Mouse (Mus musculus) kidney, adult 2 months (tissue): Measurements from ENCODE around the gene Csrnp1. TPM values are rescaled to one million over a fixed set of nuclear protein-coding genes. Genes with fewer than 3 reads are reported as not detected.
"Not testable (repeated sequence)": the region's sequence is repeated elsewhere in the genome, so short reads cannot be mapped to it uniquely, and the experiment has no call there.

Experiments used
- DNase-seq: peaks from one replicate; pipeline ENCODE4 v3.0.0; 2021
- H3K27ac ChIP-seq: fragments of 200-500 bp; 2 replicates; pipeline ENCODE4 v1.5.1; 2012; ENCODE audit warnings: low read depth, low read length, control low read depth, inconsistent platforms; ENCODE audit not compliant: insufficient read depth
- H3K27me3 ChIP-seq: fragments of 200-500 bp; replicated peaks from 2 replicates; pipeline ENCODE4 v1.6.1; 2012; ENCODE audit warnings: mild to moderate bottlenecking, moderate library complexity, low read length, inconsistent platforms; ENCODE audit not compliant: control insufficient read depth, insufficient read depth
- H3K36me3 ChIP-seq: fragments of 200-500 bp; 2 replicates; pipeline ENCODE4 v1.6.1; 2012; ENCODE audit warnings: mild to moderate bottlenecking, moderate library complexity, low read length, inconsistent platforms; ENCODE audit not compliant: control insufficient read depth, insufficient read depth
- H3K4me1 ChIP-seq: fragments of 200-500 bp; 2 replicates; pipeline ENCODE4 v1.6.1; 2011; ENCODE audit warnings: low read length; ENCODE audit not compliant: control insufficient read depth, insufficient read depth
- H3K4me3 ChIP-seq: fragments of 200-500 bp; 2 replicates; pipeline ENCODE4 v1.5.1; 2011; ENCODE audit warnings: mild to moderate bottlenecking, low read depth, low read length, control low read depth; ENCODE audit not compliant: insufficient read depth
- CTCF ChIP-seq: fragments of 200-500 bp; conservative IDR thresholded peaks from 2 replicates; pipeline ENCODE4 v1.5.1; 2011; ENCODE audit warnings: low read depth, mild to moderate bottlenecking, control low read depth, low read length, moderate library complexity, mixed read lengths; ENCODE audit not compliant: insufficient read depth, insufficient read length
- POLR2A ChIP-seq: fragments of 200-500 bp; IDR thresholded peaks from one replicate; pipeline ENCODE4 v1.6.1; 2011; ENCODE audit warnings: low read depth, low read length, control low read depth
- WGBS: fragments of 180-500 bp; shearing (Covaris S2); methylation state at CpG from one replicate; pipeline ENCODE4 v1.1.7; 2018; 5-methylcytosine and 5-hydroxymethylcytosine counted together
- polyA plus RNA-seq: library from polyadenylated mRNA; depleted of rRNA; stranded (reverse); fragments of >200 nt; gene quantifications from 2 replicates; pipeline ENCODE4 v1.2.3, GENCODE M21; 2012

Csrnp1 gene
- polyA plus RNA-seq, 1 experiment: 14.8 TPM

DNA sequence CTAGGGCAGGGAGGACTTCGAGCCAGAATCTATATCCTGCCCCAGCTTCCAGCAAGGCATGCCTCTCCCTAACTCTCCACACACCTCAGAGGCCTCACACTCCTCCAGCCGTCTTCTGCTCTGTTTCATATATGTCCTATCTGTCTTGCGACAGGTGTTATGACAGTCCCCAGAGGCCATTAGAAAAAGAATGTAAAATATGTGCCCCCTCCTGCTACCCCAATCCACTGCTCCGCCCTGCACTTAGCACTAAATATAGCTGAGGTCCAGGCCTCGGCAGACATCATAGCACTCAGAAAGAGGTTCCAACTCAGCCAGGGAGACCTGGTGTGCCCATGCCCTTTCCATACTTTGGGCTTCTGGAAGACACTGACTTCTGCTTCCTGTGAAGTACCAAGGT is 36.7 kb upstream of the Csrnp1 start:
- Histone ChIP-seq H3K36me3 (no peaks in the 10 kb centered on the region), H3K27ac (no peak overlapping the region), H3K4me1 (no peaks in the 10 kb centered on the region), H3K4me3 (no peak overlapping the region), H3K27me3 (no peaks in the 10 kb centered on the region)
- no peak for DNase-seq
- WGBS: 65% methylated on average over 5 of the region's 5 CpGs
- TF ChIP-seq POLR2A: no peak
- TF ChIP-seq CTCF: no peak

DNA sequence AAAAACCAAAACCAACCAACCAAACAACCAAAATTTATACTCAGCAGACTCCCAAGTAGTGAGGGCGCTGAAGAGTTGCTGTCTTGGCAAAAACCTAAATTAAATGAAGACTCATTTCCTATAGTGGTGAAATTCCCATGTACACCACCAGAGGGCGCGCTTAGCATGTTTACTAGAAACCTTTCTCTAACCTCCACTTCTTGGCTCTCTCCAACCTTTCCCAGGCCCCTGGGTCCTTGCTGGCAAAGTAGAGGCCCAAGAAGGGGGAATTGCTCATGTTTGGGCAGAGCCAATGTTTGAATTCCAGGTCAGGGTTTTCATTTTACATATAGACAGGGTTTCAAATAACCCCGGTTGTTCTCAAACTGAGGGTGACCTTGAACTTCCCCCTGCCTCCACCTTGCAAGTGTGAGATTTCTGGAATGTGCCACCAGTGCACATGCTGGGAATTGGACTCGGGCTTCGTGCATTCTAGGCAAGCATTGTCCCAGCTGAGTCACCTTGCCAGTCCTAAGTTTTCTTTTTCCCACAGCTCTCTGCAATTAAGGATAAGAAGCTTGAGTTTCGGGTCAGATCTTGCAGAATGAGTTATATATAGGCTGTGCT is 35.9 kb upstream of the Csrnp1 start:
- Histone ChIP-seq H3K27ac (peak overlapping the region; percentile 62; the same call in 1 of the 2 replicates), H3K27me3 (no peaks in the 10 kb centered on the region), H3K4me1 (no peaks in the 10 kb centered on the region), H3K36me3 (no peaks in the 10 kb centered on the region), H3K4me3 (no peak overlapping the region)
- DNase-seq: peak; percentile 78
- TF ChIP-seq CTCF (peak; percentile 45), POLR2A (no peak)
- 25% methylated on average over 7 of the region's 7 CpGs for WGBS

DNA sequence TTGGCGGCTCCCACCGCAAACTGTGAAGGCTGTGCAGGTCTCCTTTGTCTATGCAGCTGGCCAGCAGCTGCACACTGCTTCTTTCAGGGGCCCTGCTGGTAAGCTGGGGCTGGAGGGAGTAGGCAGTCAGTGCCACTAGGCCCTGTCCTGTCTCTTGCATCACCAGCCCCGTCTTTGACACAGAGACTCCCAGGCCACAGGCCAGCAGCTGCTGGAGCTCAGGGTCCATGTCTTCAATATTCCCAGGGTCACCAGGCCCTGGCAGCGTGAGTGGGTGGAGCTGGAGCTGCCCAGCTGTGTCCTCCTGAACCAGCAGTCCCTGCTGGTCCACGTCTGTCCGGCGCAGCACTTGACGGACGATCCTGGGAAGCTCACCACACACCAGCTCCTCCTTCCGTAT is 32.5 kb upstream of the Csrnp1 start:
- Histone ChIP-seq H3K4me3 (no peak overlapping the region), H3K4me1 (no peaks in the 10 kb centered on the region), H3K27me3 (no peaks in the 10 kb centered on the region), H3K27ac (no peak overlapping the region), H3K36me3 (no peaks in the 10 kb centered on the region)
- TF ChIP-seq CTCF: no peak
- TF ChIP-seq POLR2A: no peak
- 64% methylated on average over 10 of the region's 10 CpGs for WGBS
- DNase-seq: peak; percentile 55

DNA sequence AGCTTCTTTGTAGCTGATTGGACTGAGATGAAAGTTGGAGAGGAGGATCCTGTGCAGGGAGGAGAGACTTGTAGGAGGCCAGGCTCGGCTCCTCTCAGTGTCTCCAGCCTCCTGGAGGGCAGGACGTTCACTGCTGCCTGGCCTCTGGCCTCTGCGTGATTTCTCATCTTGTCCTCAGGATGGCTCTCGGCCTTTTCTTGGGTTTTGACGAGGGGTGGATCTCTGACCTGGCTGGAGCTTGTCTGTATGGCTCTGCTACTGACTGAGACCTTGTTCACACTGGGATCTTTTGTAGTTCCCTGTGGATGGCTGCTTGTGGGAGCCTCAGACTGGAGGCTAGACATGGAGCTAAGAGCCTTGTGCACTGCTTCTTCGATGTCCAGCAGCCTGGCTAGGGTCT is 30.4 kb upstream of the Csrnp1 start:
- no peak for TF ChIP-seq POLR2A
- no peak for TF ChIP-seq CTCF
- Histone ChIP-seq H3K36me3 (no peaks in the 10 kb centered on the region), H3K4me3 (no peak overlapping the region), H3K27me3 (no peaks in the 10 kb centered on the region), H3K27ac (no peak overlapping the region), H3K4me1 (peaks cover 4% of the 10 kb centered on the region; the same call in 1 of the 2 replicates)
- WGBS: 68% methylated on average over 6 of the region's 6 CpGs
- DNase-seq: no peak

DNA sequence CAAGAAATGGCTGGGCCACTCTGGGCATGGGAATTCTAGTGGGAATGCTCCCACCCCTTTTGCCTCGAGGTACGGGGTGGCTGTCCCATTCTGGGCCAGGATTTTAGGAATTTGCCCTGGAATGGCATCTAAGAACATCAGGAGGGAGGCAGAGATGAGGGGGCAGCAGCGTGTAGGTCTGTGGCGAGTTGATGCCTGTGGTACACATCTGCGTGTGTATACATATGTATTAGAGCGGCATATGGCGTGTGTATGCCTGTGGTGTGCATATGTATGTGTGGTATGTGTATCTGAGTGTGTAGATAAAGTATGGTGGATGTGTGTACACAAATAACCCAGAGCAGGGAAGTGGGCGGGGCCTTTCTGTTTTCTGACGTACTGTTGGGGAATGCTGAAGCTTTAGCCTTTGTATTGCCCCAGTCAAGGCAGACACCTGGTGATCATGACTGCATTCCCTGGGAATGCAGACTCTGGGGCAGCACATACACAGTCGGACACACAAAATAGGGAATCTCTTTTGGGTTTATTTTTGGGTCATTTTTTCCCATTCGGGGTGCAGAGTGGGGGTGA is 28.9 kb upstream of the Csrnp1 start:
- H3K4me3 ChIP-seq: no peak overlapping the region
- H3K4me1 ChIP-seq: peaks cover 4% of the 10 kb centered on the region; the same call in 1 of the 2 replicates
- no peak for TF ChIP-seq POLR2A
- no peak for TF ChIP-seq CTCF
- 77% methylated on average over 11 of the region's 11 CpGs for WGBS
- DNase-seq: no peak
- no peaks in the 10 kb centered on the region for H3K36me3 ChIP-seq
- H3K27ac ChIP-seq: no peak overlapping the region
- H3K27me3 ChIP-seq: no peaks in the 10 kb centered on the region

DNA sequence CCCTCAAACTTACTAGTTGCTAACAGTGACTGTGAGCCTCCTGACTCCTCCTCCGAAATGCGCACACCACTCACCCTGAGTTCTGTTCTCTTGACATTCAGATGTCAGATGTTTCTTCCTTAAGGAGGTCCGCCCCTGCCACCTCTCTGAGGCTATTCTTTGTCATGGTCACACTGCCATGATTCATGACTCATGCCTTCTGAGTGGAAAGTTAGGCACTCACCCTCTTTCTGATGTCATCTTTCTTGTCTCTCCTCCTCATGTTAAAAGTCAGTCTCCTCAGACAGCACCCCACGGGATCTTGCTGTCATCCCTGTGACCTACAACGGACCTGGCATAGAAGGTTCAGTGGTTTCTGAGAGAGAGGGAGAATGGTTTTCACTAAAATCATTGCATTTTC is 28.3 kb upstream of the Csrnp1 start:
- DNase-seq: no peak
- 88% methylated on average over 5 of the region's 5 CpGs for WGBS
- no peak overlapping the region for H3K4me3 ChIP-seq
- peaks cover 4% of the 10 kb centered on the region; the same call in 1 of the 2 replicates for H3K4me1 ChIP-seq
- H3K27ac ChIP-seq: no peak overlapping the region
- H3K27me3 ChIP-seq: no peaks in the 10 kb centered on the region
- no peaks in the 10 kb centered on the region for H3K36me3 ChIP-seq
- TF ChIP-seq CTCF (no peak), POLR2A (no peak)

DNA sequence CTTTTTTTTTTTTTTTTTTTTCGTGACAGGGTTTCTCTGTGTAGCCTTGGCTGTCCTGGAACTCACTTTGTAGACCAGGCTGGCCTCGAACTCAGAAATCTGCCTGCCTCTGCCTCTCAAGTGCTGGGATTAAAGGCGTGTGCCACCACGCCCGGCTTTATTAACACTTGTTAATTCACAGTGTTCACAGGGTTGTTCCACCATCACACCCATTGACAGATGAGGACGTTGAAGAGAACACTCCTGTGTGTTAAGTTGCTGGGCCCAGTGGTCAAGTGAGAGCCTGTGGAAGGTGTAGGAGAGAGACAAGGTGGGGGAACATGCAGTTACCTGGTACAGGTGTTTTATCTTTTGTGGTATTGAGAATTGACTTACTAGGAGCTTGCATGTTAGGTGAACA is 27.7 kb upstream of the Csrnp1 start:
- H3K4me3 ChIP-seq, H3K27ac ChIP-seq, H3K27me3 ChIP-seq, H3K4me1 ChIP-seq, H3K36me3 ChIP-seq, DNase-seq: not testable (repeated sequence)
- WGBS: 87% methylated on average over 6 of the region's 6 CpGs
